Mouse (Mus musculus) right cerebral cortex, postnatal 36 days (tissue): ENCODE data around the gene Chka.

Experiments used
- DNase-seq, 2 experiments: peaks; one replicate each; pipeline ENCODE4 v3.0.0; 2022; ENCODE audit warnings: low spot score in 2 of 2, mixed read lengths in 1 of 2

Chka gene

DNA sequence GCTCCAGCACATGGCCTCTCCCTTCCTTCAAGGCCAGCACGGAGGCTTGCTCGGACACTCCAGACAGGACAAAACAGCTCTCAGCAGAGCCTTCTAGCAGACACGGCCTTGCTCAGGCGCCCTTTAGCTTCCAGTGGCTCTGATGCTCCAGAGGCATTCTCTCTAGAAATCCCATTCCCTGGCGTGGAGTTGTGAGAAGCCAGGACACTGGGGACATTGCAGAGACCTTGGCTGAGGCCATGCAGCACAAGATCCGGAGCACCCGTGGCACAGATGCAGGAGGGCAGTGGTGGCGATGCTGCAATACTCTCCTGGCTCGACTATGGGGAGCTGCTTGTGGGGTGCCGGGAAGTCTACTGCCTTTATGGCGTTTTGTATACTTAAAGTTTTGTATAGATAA is 65.2 kb downstream of the Chka start:
- DNase-seq = no peak

DNA sequence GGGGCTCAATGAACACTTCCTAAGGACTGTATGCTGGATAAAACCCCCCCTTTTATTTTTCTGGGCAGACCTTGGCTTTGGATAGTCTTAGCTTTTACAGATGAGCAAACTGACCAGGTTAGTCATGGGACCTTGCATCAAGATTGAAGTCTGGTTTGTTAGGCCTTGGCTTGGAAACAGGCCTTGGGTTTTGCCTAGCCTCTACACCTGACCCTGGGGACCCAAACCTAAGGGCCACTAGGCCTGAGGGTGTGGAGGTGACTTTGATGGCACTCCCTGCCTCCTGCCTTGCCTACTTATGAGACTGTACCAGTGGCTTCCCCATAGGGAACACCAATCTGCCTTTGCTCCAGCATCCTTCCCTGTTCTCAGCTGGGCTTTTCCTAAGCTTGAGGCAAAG is 68.4 kb downstream of the Chka start:
- no peak for DNase-seq

DNA sequence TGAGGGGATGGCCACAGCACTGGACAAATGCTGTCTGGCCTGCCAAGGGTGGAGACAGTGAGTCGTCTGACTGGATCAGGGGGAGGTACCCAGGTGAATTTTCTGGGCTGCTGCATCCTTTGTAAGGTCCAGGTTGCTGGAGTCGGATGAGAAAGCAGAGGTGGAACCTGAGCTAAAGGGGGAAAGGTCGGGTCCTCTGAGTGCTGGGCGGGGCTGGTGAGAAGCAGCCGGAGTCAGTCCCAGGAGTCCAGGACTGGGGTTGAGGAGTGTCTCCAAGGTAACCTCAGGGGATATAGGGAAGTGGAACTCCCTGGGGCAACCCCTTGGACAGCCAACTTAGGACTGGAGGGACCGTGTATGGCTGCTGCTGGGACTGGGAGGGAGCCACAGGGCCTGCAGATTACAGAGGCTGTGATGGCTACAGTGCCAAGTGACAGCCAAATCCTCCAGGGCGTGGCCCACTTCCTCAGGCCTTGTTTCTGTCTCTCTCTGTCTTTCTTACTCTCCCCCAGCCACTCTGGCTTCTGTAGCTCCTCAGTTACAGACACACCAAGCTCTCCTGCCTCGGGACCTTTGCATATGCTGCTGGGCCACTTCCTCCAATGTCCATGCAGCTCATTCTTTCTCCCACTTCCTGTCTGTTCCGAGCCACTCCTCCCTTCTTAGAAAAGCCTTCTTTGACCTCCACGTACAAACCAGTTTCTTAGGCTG is 71.2 kb downstream of the Chka start:
- no peak for DNase-seq

DNA sequence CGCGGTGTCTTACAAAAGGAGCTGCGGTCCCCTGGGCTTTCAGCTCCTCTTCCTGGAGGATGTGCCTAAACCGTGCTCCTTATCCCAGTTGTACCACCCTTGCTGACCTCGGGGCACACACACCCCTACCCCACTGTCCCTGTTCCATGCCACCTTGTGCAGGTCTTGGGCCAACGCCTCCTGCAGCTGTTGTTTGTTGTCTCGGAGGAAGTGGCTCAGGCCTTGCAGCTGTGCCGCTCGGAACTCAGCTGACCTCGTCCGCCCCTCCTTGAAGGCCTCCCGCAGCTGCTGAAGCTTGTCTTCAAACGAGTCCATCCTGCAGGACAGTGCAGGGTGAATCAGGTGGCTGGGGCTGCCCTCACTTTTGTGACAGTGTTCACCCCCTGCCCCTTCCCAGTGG is 72.0 kb downstream of the Chka start:
- no peak for DNase-seq

DNA sequence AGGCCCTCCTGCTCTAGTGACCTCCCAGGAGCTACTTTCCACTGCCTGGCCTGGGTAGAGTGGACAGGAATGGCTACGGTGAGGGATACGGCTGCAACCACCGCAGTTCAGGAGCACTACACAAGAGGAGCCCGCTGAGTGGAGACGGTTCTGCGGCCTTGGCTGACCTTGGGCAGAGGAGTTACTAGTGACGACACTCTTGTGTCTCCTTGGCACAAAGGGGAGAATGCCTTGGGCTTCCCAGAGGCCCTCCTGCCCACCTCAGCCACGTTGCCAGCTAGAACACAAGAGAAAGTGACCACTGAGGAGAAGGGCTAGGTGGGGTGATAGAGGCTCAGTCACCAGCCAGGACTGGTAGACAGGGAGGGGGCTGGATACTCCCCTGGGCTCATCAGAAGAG is 72.6 kb downstream of the Chka start:
- DNase-seq = no peak

DNA sequence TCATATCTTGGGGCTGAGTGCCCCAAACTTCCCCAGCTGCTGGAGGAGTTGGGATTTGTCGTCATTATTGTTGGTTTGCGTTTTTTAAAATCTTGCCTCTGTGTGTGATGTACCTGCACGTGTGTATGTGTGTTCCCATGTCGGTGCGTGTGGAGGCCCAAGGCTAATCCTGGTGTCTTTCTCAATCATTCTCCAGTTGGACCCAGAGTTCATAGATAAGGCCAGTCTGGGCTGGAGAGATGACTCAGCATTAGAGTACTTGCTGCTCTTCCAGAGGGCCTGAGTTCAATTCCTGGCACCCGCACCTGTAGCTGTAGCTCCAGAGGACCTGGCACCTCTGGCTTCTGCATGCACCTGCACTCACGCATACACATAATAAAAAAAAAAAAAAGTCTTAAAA is 73.3 kb downstream of the Chka start:
- no peak for DNase-seq

DNA sequence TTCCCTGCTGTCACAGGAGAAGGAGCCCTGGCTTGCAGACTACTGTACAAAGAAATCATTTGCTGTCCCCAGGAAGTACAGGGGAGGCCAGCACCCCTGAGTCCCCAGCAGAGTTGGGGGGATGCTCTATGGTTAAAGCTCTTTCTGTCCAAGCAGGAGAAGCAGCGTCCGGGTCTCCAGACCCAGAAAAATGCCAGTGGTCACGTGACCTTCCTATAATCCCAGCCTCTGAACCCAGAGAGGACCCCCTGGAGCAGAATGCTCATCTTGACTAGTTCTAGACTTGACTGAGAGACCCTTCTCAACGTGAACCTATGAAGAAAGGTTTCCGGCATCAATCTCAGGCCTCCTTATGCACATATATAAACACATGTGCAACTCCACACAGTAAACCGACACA is 74.3 kb downstream of the Chka start:
- no peak for DNase-seq

DNA sequence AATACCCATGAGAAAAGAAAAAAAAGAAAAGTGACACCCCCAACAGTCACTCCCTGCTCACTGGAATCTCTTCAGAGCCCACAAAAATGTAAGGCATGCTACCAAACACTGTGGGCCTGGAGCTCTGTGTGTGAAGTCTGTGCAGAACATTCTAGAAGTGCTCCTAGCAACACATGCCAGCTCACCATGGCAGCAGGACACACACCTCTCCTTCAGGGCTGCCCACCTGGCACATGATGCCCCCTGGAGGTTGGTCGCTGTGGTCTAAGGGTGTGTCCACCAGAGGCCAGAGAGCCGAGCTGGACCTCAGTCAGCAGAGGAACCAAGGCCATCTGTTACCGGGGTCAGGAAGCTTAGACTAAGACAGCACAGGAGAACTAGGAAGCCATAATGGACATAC is 74.7 kb downstream of the Chka start:
- no peak for DNase-seq

DNA sequence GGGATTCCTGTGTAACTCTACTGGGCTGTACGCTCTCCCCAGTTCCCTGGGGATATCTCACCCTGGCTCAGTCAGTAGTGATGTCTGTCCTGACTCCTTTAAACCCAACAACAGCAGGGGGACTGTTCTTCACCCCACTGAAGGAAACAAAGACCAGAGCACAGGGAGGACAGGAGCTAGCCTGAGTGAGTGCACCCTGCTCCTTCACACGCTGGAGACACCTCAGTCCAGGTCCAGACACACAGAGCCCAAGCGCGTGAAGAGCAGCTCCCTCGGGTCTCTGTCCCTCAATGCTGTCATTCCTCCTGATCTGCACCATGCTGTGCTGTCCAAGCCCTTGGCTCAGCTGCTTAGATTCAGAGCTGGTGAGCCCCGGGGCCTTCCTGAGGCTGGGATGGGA is 75.1 kb downstream of the Chka start:
- DNase-seq = no peak

DNA sequence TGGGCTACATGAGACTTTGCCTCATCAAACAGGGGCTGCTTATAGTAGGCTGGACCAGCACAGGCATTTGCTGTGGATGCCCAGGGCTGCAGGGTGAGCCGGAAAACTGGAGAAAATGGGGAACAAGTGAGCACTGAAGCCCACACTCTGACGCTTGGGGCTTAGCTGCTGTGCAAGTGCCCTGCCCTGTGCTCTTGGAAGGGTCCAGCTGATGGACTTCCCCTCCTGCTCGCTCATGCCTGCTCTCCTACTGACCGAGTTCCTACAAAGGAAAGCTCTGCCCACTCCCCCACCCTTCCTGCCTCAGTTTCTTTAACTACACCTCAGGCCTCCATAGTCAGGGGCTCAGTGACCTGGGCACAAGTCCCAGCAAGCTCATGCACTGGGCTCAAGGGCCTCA is 76.4 kb downstream of the Chka start:
- DNase-seq = no peak

DNA sequence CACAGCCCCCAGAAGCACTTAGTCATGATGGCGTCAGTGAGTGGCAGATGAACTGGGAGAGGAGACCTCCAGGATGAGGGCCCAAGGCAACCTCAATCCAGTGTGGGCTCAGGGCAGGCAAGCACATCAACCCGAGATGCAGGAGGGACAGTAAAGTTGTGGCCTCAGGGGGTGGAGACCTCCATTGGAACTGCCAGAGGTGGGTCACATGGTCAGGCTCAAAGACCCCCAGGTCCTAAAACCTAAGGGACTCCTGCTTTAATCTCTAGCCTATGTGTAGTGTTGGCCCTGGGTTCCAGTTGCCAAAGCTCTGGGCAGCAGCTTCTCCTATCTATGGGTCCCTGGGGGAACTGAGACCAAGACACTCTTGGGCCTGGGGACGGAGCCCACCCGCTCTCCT is 77.2 kb downstream of the Chka start:
- DNase-seq = no peak

DNA sequence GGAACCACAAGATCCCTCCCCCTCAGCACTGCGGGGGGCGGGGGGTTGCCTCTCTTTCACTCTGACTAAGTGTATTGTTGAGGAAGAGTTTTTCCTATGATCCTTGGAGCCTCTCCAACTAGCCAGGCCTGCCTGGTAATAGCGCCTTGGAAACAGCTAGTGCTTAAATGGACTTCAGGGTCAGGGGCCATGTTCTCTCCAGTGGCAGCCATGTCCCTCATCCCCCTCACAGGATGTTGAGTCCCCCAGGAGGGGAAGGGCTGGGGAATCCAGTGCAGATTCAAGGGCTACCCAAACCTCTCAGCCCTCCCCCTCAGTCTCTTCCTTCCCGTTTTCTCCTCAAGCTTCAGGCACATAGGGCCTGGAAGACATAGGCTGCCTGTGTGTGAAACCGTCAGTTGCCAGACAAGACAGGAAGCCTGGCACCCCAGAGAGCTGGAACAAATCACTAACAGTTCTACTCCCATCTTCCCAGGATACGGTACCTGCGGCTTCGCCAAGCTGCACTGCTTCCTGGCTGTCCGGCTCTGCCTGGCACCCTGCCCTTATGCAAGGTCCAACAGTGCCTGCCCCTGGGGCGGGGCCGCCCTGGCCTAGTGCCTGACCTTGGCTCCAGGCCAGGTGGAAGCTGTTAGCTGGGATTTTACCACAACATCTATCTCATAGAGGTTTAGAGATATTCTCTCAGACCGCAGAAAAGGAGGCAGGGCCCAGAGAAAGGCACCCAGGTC is 77.8 kb downstream of the Chka start, which contains the start of gene Aldh3b1:
Aldh3b1 (minus strand) TSS at position 598 of the 731 bp plus-strand sequence.
- peak in 1 of 2 experiments; percentile 52 for DNase-seq

DNA sequence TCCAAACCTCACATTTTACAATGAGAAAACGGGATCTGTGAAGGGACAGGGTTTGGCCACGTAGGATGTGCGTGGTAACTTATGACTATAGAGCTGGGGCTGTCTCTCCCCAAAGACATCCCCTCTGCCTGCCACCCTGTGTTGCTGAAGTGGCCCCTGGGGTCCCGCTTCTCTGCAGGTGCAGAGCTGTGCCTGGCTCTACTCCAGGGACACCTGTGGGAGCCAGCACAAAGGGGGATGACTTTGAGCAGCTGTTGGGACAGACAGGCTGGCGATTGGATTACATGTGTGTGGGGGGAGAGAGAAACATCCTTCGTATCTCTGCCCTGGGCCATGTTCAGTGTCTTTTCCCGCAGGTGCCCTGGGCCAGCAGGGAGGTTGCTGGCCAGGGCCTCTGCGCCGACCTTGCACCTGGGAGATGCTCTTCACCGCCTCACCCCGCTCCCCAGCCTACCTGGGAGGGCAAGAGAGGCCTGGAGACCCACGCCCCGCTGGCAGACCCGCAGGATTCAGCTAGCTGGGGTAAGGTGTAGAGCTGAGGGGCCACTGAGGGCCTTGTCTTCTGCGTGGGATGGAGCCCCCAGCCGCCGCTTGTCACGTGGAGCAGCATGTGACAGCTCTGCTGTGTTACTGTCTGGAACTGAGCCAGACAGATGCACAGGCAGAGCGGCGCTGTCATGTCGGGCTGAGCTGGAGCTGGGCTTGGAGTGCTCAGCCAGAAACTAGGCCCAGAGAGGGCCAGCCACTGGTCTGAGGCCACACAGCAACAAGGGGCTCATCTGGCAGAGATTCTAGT is 78.9 kb downstream of the Chka start:
- DNase-seq = no peak

DNA sequence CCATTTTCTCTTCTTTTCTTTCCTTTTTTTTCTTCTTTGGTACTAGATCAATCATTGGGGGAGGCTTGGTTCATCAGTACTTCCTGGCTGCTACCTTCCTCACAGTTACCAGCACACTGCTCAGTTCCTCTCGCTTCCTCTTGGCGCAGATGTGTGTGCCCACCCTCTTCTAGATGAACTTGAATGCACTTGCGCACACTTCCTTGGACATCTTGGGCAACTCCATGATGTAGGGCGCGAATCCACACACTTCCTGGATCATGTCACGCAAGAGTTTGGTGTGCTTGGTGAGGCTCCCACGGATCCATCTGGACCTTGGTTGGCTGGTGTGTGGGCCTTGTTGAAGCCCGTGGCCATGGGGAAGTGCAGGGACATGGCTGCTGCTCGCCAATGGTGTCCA is 80.1 kb downstream of the Chka start:
- DNase-seq = no peak

DNA sequence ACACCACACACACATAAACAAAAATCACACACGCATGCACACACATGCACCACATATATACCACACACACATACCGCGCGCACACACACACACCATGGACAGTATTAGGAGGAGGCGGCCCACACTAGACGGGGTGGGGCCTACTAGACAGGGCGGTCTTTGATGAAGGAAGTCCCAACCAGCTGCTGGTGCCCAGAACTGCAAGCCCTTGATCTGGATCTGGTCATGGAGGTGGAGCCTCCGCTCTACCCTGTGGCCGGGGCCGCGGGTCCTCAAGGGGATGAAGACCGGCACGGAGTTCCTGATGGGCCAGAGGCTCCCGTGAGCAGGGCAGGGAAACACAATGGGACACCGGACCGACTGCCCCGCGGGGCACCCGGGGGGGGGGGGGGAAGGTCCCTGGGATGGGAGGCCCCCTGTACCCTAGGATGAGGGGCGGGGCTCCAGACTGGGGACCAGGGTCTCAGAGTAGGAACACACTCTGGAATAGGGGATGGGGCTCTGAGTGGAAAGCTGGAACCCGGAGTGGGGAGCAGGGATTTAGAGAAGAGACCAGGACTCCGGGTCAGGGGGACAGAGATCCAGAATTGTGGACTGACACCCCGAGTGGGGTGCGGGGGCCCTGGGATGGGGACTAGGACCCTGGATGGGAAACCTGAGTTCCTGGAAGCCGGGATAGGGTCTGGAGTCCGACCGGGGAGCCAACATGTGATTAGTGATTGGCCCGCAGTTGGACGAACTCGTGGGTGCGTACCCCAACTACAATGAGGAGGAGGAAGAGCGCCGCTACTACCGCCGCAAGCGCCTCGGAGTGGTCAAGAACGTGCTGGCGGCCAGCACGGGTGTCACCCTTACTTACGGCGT is 83.7 kb downstream of the Chka start, which contains the start of gene Unc93b1:
Unc93b1 (plus strand) TSS at position 155 of the 864 bp plus-strand sequence.
- DNase-seq = no peak

DNA sequence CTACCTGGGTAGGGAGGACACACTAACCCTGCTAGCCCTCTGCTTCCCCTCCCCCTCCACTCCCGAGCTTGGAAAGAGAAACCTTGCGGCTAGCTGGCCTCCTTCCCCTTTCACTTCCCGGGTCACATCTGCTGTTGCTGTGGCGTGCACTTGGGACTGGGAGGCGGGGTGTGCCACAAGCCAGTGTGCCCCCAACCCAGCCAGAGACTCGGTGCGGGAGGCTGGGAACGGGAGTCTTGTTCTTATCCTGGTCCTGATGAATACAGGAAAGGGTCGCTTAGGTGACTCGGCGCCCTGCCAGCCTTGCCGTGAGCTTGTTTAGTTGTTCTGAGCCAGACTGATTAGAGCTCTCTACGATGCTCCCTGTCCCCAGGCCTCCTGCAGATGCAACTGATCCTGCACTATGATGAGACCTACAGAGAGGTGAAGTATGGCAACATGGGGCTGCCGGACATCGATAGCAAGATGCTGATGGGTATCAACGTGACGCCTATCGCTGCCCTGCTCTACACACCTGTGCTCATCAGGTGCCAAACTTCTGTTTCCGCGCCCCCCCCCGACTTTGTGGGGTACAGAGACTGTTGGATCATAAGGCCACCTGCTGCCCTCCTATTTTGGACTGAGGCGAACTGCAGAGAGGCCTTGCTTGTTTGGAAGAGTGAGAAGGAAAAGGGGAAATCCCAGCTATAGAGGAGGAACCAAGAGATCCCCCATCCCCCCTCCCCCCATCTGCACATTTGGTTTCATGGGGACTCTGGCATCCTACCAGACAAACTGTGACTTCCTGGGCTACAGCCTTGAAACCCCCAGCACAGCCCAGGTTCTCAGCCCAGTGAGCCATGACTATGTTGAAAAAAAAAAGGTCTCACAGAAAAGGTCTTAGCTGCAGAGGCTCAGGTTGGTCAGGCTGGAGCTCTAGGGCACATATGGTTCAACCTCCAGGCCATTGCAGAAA is 84.6 kb downstream of the Chka start:
- no peak for DNase-seq

DNA sequence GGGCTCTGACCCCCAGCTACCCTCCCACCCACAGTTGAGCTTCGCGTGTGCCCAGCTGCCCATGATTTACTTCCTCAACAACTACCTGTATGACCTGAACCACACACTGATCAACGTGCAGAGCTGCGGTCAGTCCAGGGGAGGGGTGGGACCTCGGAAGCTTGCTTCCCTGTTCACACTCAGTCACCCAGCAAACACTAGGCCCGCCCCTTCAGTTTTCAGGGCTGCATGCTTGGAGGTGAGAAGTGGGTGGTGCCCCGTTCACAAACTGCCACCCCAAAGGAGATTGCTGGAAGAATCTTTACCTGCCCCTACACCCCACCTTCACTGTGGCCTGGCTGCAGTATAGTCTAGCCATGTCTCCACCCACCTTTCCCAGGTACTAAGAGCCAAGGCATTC is 90.7 kb downstream of the Chka start:
- no peak for DNase-seq

DNA sequence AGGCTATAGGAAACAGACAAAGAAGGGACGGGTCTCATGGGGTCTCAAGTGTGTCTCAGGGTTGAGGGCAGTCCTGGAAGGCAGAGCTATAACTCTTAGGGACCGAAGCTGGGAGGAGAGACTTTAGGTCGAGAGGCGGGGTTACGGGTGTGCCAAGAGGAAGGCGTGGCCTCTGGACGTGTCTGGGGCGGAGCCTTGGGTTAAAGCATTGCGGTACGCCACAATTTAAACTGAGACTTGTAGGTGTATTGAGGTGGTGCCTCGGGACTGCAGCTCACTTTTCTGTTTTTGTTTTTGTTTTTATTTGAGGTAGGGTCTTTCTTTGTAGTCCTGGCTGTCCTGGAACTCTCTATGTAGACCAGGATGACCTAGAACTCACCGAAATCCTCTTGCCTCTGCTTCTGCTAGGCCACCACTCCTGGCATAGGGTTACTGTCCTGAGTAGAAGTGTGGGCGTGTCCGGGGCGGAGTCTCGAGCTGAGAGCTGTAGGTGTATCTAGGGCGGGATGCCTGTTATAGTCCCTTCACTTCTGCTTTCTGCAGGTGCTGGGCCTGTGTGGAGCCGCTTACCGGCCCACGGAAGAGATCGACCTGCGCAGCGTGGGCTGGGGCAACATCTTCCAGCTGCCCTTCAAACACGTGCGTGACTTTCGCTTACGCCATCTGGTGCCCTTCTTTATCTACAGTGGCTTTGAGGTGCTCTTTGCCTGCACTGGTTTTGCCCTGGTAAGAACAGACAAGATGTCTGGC is 91.6 kb downstream of the Chka start:
- DNase-seq = no peak
